Mouse (Mus musculus) right cerebral cortex, postnatal 36 days (tissue): Measurements from ENCODE around the gene Xpo6.

Source experiments
- DNase-seq, 2 experiments: peaks; one replicate each; pipeline ENCODE4 v3.0.0; 2022; ENCODE audit warnings: low spot score in 2 of 2, mixed read lengths in 1 of 2

Gene Xpo6

GRCm38 (mm10) chr7:126127673-126128072 lies 72.6 kb downstream of the Xpo6 start:
- DNase-seq, result no peak

DNA sequence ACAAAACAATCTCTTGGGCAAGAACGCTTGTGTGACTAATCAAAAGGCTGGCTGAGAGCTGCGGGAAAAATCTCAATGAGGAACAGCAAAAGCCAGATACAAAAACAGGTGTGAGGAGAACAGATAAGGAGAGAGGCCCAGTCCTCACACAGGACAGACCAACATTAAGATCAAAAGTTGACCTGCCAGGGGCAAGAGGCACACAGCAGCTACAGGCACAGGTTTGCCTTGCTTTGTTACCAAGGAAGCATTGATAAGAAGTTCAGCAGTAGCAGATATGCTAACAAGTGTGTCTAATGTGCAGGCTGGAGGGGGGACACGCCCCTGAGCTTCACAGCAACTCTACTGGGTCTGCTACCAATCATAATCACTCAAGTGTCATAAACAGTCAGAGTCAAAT lies 73.8 kb downstream of the Xpo6 start:
- no peak for DNase-seq

DNA sequence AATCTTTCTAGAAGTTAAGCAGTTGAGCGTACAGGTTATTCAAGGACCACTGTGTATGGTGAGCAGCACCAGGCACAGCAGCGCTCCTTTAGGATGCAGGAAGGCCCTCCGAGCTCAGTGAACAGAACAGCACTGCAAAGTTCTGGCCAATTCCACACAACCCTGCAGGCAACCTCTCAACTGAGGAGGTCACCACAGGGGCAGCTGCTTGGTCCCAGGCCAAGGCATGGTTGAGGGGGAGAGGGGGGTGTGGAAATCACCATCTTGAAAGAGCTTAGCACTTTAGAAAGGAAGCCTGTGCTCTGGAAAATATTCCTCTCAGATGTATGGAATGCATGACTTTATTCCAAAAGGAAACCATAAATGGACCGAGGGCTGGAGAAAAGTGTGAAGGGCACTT lies 78.8 kb downstream of the Xpo6 start:
- DNase-seq, result no peak

- DNase-seq, result no peak
Measured at GRCm38 (mm10) chr7:126119819-126120218, 80.5 kb downstream of the Xpo6 start.

- DNase-seq, result no peak
Measured at GRCm38 (mm10) chr7:126113263-126113662, 87.0 kb downstream of the Xpo6 start.

DNA sequence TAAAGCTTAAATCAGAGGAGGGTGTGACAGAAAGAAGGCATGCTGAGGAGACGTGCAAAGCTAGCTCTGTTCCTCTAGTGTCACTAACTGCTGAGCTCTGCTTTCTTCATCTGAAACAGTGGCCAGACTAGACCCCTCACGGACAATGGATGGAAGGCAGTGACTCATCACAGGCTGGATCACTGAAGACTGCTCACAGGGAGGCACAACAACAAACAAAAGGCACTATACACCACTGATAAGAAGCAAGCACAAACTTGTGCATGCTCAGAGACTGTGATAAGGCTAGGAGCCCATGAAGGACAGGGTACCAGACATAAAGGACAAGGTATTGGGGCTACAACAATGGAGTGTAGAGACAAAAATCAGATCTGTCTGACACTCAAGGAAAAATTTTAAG lies 89.1 kb downstream of the Xpo6 start:
- no peak for DNase-seq

GRCm38 (mm10) chr7:126109898-126110297 lies 90.4 kb downstream of the Xpo6 start:
- no peak for DNase-seq

- DNase-seq, result no peak
Measured at GRCm38 (mm10) chr7:126100440-126100839, 99.9 kb downstream of the Xpo6 start.

GRCm38 (mm10) chr7:126099835-126100234 lies 100.5 kb downstream of the Xpo6 start:
- no peak for DNase-seq

- DNase-seq, result no peak
Measured at GRCm38 (mm10) chr7:126099163-126099775, 101.0 kb downstream of the Xpo6 start.

DNA sequence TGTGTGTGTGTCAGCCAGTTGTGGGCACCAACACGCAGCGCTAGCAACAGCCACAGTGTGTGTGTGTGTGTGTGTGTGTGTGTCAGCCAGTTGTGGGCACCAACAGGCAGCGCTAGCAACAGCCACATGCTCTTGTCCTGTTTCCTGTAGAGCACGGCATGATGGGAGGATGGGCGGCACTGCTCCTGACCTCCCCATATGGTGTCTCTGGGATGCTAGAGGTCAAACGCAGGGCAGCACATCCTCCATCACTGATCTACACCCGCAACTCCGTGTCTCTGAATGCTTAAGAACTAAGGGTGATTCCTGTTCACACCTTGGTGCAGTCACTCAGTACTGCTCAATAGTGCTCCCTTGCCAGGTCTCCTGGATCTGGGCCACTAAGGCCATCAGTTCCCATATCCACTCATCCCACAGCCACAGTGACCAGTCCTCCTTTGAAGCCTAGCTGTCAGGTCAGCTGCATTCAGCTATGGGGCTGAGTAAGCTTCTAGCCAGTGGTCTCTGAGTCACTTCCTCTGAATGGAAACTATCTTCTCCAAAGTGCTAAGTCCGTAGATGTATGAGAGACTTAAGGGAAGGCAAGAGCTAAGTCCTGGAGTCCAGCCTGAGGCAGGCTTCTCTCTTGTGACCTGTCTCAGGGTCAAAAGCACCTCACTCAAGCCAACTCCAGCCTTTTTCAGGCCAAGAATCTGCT lies 102.9 kb downstream of the Xpo6 start:
- DNase-seq, result no peak

DNA sequence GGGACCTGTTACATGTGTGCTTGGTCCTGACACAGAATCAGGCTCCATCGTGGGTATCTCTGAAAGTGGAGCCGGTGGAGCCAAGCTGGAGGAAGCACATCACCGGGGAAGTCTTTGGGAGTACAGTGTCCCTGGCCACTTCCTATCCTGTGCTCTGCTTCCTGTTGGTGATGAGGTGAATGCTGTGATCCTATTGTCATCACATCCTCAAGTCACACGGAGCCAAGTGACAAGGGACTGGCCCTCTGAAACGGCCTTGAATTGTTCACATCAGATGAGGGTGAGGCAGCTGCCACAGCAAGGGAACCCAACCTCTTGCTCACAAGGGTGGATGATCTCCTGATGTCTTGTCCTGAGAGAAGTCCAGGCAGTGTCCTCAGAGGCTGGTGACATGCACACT lies 103.7 kb downstream of the Xpo6 start:
- no peak for DNase-seq

GRCm38 (mm10) chr7:126094738-126095137 lies 105.6 kb downstream of the Xpo6 start:
- DNase-seq, result no peak

- no peak for DNase-seq
Measured at GRCm38 (mm10) chr7:126093162-126093561, 107.1 kb downstream of the Xpo6 start.

DNA sequence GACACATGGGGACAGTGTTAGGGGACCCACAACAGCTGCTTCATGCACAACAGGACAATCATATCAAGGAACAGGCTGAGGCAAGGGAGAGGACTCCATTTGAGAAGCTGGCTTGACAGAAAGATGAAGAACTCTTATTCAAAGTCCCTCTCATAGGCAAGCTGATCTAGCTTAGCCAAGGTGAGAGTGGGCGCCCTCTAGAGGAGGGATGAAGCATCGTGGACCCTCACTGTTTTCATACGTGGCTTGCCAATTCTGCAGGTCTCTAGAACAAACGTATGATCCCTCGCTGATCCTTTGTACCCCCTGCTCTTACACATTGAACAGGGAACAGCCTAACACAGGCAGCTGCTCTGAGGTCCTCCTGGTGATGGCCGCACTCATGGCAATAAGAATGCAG lies 110.5 kb downstream of the Xpo6 start:
- no peak for DNase-seq

GRCm38 (mm10) chr7:126088155-126088554 lies 112.1 kb downstream of the Xpo6 start:
- no peak for DNase-seq

- DNase-seq, result no peak
Measured at GRCm38 (mm10) chr7:126087602-126088001, 112.7 kb downstream of the Xpo6 start.

- DNase-seq, result no peak
Measured at GRCm38 (mm10) chr7:126086321-126086741, 114.0 kb downstream of the Xpo6 start.

GRCm38 (mm10) chr7:126085154-126085553 lies 115.1 kb downstream of the Xpo6 start:
- DNase-seq, result no peak

GRCm38 (mm10) chr7:126083980-126084348 lies 116.3 kb downstream of the Xpo6 start:
- DNase-seq, result no peak

GRCm38 (mm10) chr7:126083341-126083979 lies 116.8 kb downstream of the Xpo6 start:
- no peak for DNase-seq

DNA sequence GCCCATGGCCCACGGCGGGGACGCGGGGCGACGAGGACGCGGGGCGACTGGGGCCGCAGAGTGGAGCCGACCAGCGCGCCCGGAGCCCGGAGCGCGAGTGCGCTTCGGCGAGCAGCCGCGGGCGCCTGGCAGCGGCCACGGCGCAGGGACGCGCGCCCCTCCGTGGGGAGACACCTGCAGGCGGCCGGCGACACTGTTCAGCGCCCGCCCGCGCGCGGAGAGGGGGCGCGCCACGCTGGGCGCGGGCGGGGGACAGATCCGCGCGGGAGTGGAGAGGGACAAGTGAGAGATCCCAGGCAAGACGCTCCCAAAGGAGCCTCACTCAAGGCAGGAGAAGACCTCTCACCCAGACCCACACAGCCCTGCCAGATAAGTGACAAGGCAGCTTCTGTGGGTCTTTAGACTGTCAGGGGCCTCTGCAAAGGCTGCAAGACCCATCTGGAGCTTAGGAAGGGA lies 118.0 kb downstream of the Xpo6 start, which contains the start of gene Gsg1l:
TSS of gene Gsg1l (minus strand) at position 126 of the 456 bp plus-strand sequence.
- DNase-seq, result peak in 1 of 2 experiments; percentile 24

DNA sequence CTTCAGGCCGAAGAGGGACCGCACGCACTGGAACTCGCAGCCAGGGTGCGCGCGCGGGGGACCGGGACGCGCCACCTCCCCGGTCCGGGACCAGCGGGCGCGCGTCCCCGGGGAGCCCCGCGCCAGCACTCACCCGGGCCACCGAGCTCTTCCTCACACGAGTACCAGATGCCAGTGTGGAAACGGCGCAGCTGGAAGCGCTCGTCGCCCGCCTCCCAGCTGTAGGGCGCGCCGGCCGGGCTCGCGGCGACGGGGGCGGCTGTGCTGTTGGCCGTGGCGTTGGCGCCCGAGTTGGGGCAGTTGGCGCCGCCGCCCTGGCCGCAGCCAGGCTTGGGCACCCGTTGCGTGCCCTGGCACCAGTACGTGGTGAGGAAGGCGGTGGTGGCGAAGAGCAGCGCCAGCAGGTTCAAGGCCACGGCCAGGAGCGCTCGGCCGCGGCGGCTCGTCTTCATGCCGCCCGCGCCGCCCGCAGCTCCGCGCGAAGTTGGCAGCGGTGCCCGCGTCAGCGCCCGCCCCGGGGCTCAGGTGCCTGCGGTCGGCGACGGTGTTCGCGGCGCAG lies 118.5 kb downstream of the Xpo6 start:
- no peak for DNase-seq
